Comparison of ENCODE assay signal across 9 mouse cellular contexts in genomic region chr13:105442576-105442975, GRCm38 (mm10). TPM values are rescaled to one million over a fixed set of nuclear protein-coding genes. Genes with fewer than 3 reads are reported as not detected.
DNase-seq lines count a peak whose midpoint lies in the region; ATAC-seq and TF ChIP-seq lines count a peak whose summit lies in the region.
"Had no signal": no experiment of that assay in that cellular context is flagged by ENCODE, and none has a peak within 500 bp of the region (broad histone marks: within the 10 kb centered on the region; RNA-seq: fewer than 3 reads in every experiment).

No protein-coding gene starts in this region.

- no peaks in the 10 kb centered on the region for H3K9me3 ChIP-seq in heart, postnatal 0 days (replicated peaks; ENCODE audit: control insufficient read depth, low read length)
- no peaks in the 10 kb centered on the region for H3K9me3 ChIP-seq in midbrain, embryonic 13.5 days

- no peak overlapping the region for H3K4me3 ChIP-seq in heart, postnatal 0 days (ENCODE audit: low read depth, low read length)
- H3K4me3 ChIP-seq in midbrain, embryonic 13.5 days (replicated peaks): no peak overlapping the region
- no peak overlapping the region for H3K4me3 ChIP-seq in testis, adult 2 months (ENCODE audit: control insufficient read depth, low read depth, low read length)

- H3K9ac ChIP-seq in heart, postnatal 0 days (replicated peaks; ENCODE audit: low read depth, low read length): no peak overlapping the region
- no peak overlapping the region for H3K9ac ChIP-seq in midbrain, embryonic 13.5 days (replicated peaks)

- no peak for ATAC-seq in heart, postnatal 0 days (ENCODE audit: insufficient read depth, low read depth)
- peak; percentile 58; the same call in 1 of the 2 replicates for ATAC-seq in midbrain, embryonic 13.5 days

- no peak overlapping the region for H3K4me2 ChIP-seq in heart, postnatal 0 days (ENCODE audit: low read depth, low read length)
- H3K4me2 ChIP-seq in midbrain, embryonic 13.5 days (replicated peaks): no peak overlapping the region

- 5% methylated on average over 6 of the region's 6 CpGs for WGBS in heart, postnatal 0 days
- WGBS in midbrain, embryonic 13.5 days: 7% methylated on average over 6 of the region's 6 CpGs

- TF ChIP-seq EP300 in heart, postnatal 0 days (IDR thresholded peaks at IDR 0.05; ENCODE audit: low read depth): no peak

- no peaks in the 10 kb centered on the region for H3K36me3 ChIP-seq in heart, postnatal 0 days (replicated peaks; ENCODE audit: control insufficient read depth, insufficient read depth, low read length)
- no peaks in the 10 kb centered on the region for H3K36me3 ChIP-seq in midbrain, embryonic 13.5 days
- H3K36me3 ChIP-seq in testis, adult 2 months (ENCODE audit: control insufficient read depth, insufficient read depth, low read length): no peaks in the 10 kb centered on the region

- H3K4me1 ChIP-seq in heart, postnatal 0 days (ENCODE audit: control insufficient read depth, insufficient read depth): no peaks in the 10 kb centered on the region
- H3K4me1 ChIP-seq in midbrain, embryonic 13.5 days (replicated peaks): 0 out of 2 replicates have a peak, but pooled peaks cover 17% of the 10 kb centered on the region
- H3K4me1 ChIP-seq in testis, adult 2 months (ENCODE audit: control insufficient read depth, insufficient read depth, low read length): peaks cover 10% of the 10 kb centered on the region; the same call in 1 of the 2 replicates

- H3K27ac ChIP-seq in heart, postnatal 0 days (ENCODE audit: low read depth): no peak overlapping the region
- H3K27ac ChIP-seq in midbrain, embryonic 13.5 days: no peak overlapping the region
- no peak overlapping the region for H3K27ac ChIP-seq in testis, adult 2 months (ENCODE audit: control insufficient read depth, insufficient read depth, low read depth, low read length)
- H3K27ac ChIP-seq: macrophage had no signal

- DNase-seq in heart, postnatal 0 days (ENCODE audit: low spot score): peak; percentile 45
- DNase-seq in heart, adult 11 months: no peak
- DNase-seq in ES-CJ7 (ENCODE audit: low read depth, low spot score): peak; percentile 69
- peak; percentile 40 for DNase-seq in c-Kit-positive CD71-positive TER-119-negative erythroid progenitor cells, embryonic 14.5 days (ENCODE audit: low read depth)
- DNase-seq in frontal cortex, adult 2 months (ENCODE audit: extremely low spot score in 1 of 2, low spot score in 1 of 2): peak; percentile 16 to 80
- DNase-seq in left cerebral cortex, adult 11 months (ENCODE audit: low spot score): peak; percentile 19

- H3K27me3 ChIP-seq in heart, postnatal 0 days (ENCODE audit: control insufficient read depth, insufficient read depth, low read length): peaks cover 36% of the 10 kb centered on the region
- peaks cover 41% of the 10 kb centered on the region for H3K27me3 ChIP-seq in midbrain, embryonic 13.5 days
- H3K27me3 ChIP-seq in testis, adult 2 months (ENCODE audit: control insufficient read depth, insufficient read depth, low read length): no peaks in the 10 kb centered on the region

- TF ChIP-seq POLR2A in testis, adult 2 months (IDR thresholded peaks at IDR 0.05; ENCODE audit: control insufficient read depth, low read depth, low read length): no peak

- TF ChIP-seq CTCF in heart, postnatal 0 days (IDR thresholded peaks at IDR 0.05; ENCODE audit: low read depth): peak; percentile 70
- TF ChIP-seq CTCF in testis, adult 2 months (IDR thresholded peaks at IDR 0.05; ENCODE audit: control insufficient read depth, insufficient read depth, insufficient replicate concordance, low read depth, low read length): peak; percentile 17; the same call in 1 of the 2 replicates

RNA-seq across cellular contexts. Expression of gene Htr1a, which starts 0.9 kb away (rescaled TPM):
- not detected in 2 replicates for total RNA-seq in heart, postnatal 0 days (2014; rRNA removed; ENCODE audit: low replicate concordance)
- polyA plus RNA-seq in heart, postnatal 0 days (2015; fragmentation: Nextera tagmentation; extraction: Ambion mirVana): not detected in 2 replicates
- polyA plus RNA-seq in frontal cortex, adult 2 months (2012; rRNA removed): 6.0 and 8.0 TPM in 2 replicates
- 0.57 and 0.78 TPM in 2 replicates for polyA plus RNA-seq in midbrain, embryonic 13.5 days (2015; fragmentation: Nextera tagmentation; extraction: Ambion mirVana)
- 0.02 TPM in 1 of 2 replicates, not detected in the other for polyA plus RNA-seq in testis, adult 2 months (2012; rRNA removed)
- polyA plus RNA-seq: macrophage had no signal
